In genomic region chr13:93628861-93629260, GRCm38 (mm10) we compare ENCODE assay signal across 32 mouse cellular contexts. TPM values are rescaled to one million over a fixed set of nuclear protein-coding genes. Genes with fewer than 3 reads are reported as not detected.
DNase-seq lines count a peak whose midpoint lies in the region; ATAC-seq and TF ChIP-seq lines count a peak whose summit lies in the region.
"Had no signal": no experiment of that assay in that cellular context is flagged by ENCODE, and none has a peak within 500 bp of the region (broad histone marks: within the 10 kb centered on the region; RNA-seq: fewer than 3 reads in every experiment).

No protein-coding gene starts in this region.

- WGBS in kidney, postnatal 0 days: 12% methylated on average over 6 of the region's 6 CpGs

- peak; percentile 33 for DNase-seq in adrenal gland, adult 2 months
- no peak for DNase-seq in adrenal gland, postnatal 25 days
- DNase-seq in embryo, embryonic 11 days: peak; percentile 16
- DNase-seq in embryo, embryonic 9.5 days (ENCODE audit: extremely low spot score): no peak
- DNase-seq in kidney, postnatal 0 days (ENCODE audit: low spot score): peak; percentile 43
- DNase-seq in kidney, adult 9 months: no peak
- DNase-seq: adrenal gland, adult 8-10 months; B cell, adult 2 months; cerebellum, adult 18-20 months; cerebellum, adult 9-10 months; cerebellum, postnatal 14 days; forebrain, postnatal 0 days; gastrocnemius, postnatal 25 days; heart, adult 18-20 months; heart, postnatal 10 days; heart, postnatal 36 days; kidney, adult 11 months had no signal

- no peaks in the 10 kb centered on the region for H3K27me3 ChIP-seq in kidney, postnatal 0 days (ENCODE audit: insufficient read depth, low read length)
- H3K27me3 ChIP-seq: CH12.LX; embryonic facial prominence, embryonic 12.5 days; embryonic facial prominence, embryonic 15.5 days; heart, embryonic 12.5 days; heart, embryonic 15.5 days; hindbrain, embryonic 13.5 days; intestine, embryonic 15.5 days had no signal

- H3K36me3 ChIP-seq in kidney, postnatal 0 days (ENCODE audit: insufficient read depth, low read length): no peaks in the 10 kb centered on the region
- H3K36me3 ChIP-seq: embryonic facial prominence, embryonic 12.5 days; embryonic facial prominence, embryonic 15.5 days; G1E; heart, embryonic 12.5 days; heart, embryonic 15.5 days; hindbrain, embryonic 10.5 days; hindbrain, embryonic 13.5 days; intestine, embryonic 15.5 days had no signal

- no peak for TF ChIP-seq CTCF in kidney, postnatal 0 days (IDR thresholded peaks at IDR 0.05; ENCODE audit: low read depth)

- H3K4me3 ChIP-seq in kidney, postnatal 0 days (replicated peaks; ENCODE audit: low read depth, low read length): no peak overlapping the region
- H3K4me3 ChIP-seq: embryonic facial prominence, embryonic 12.5 days; embryonic facial prominence, embryonic 15.5 days; heart, embryonic 12.5 days; heart, embryonic 15.5 days; hindbrain, embryonic 10.5 days; hindbrain, embryonic 13.5 days; intestine, embryonic 15.5 days had no signal

- no peaks in the 10 kb centered on the region for H3K9me3 ChIP-seq in kidney, postnatal 0 days (replicated peaks; ENCODE audit: low read length)
- H3K9me3 ChIP-seq: embryonic facial prominence, embryonic 12.5 days; embryonic facial prominence, embryonic 15.5 days; G1E; heart, embryonic 12.5 days; heart, embryonic 15.5 days; hindbrain, embryonic 10.5 days; hindbrain, embryonic 13.5 days; intestine, embryonic 15.5 days had no signal

- no peak overlapping the region for H3K9ac ChIP-seq in kidney, postnatal 0 days (ENCODE audit: low read depth, low read length)
- H3K9ac ChIP-seq: embryonic facial prominence, embryonic 12.5 days; embryonic facial prominence, embryonic 15.5 days; forebrain, postnatal 0 days; heart, embryonic 12.5 days; heart, embryonic 15.5 days; hindbrain, embryonic 13.5 days; intestine, embryonic 15.5 days had no signal

- no peak for ATAC-seq in kidney, postnatal 0 days (replicated peaks; ENCODE audit: low FRiP score, low read depth)
- ATAC-seq: forebrain, embryonic 14.5 days; forebrain, postnatal 0 days; hindbrain, embryonic 16.5 days; intestine, embryonic 15.5 days; Patski had no signal

- no peak overlapping the region for H3K27ac ChIP-seq in kidney, postnatal 0 days
- H3K27ac ChIP-seq: embryonic facial prominence, embryonic 12.5 days; embryonic facial prominence, embryonic 15.5 days; heart, embryonic 15.5 days; hindbrain, embryonic 10.5 days; hindbrain, embryonic 13.5 days; intestine, embryonic 15.5 days had no signal

- H3K4me2 ChIP-seq in kidney, postnatal 0 days (ENCODE audit: low read length): no peak overlapping the region
- H3K4me2 ChIP-seq: embryonic facial prominence, embryonic 12.5 days; embryonic facial prominence, embryonic 15.5 days; heart, embryonic 12.5 days; heart, embryonic 15.5 days; hindbrain, embryonic 13.5 days; intestine, embryonic 15.5 days had no signal

- no peaks in the 10 kb centered on the region for H3K4me1 ChIP-seq in kidney, postnatal 0 days (replicated peaks; ENCODE audit: insufficient read depth, low read length)
- H3K4me1 ChIP-seq: embryonic facial prominence, embryonic 15.5 days; heart, embryonic 15.5 days; hindbrain, embryonic 13.5 days; intestine, embryonic 15.5 days had no signal

RNA-seq across cellular contexts. Expression of gene Bhmt, which starts 8.9 kb away (rescaled TPM):
- 10 to 100 TPM in 1 of 2 experiments, under 1 TPM in 1; 0.97 to 11.8 TPM for total RNA-seq in adrenal gland, adult 2 months (2021)
- 0.80 and 0.92 TPM in 2 replicates for polyA plus RNA-seq in adrenal gland, adult 2 months (2012; rRNA removed)
- 2.1 and 9.5 TPM in 2 replicates for total RNA-seq in adrenal gland, postnatal 25 days (2021)
- 0.43 and 0.59 TPM in 2 replicates for polyA plus RNA-seq in kidney, postnatal 0 days (2015; fragmentation: Nextera tagmentation; extraction: Ambion mirVana)
- total RNA-seq: CH12.LX; forebrain, postnatal 0 days; gastrocnemius, postnatal 25 days; heart, adult 18-20 months; heart, postnatal 10 days; heart, postnatal 36 days had no signal
- polyA plus RNA-seq: embryonic facial prominence, embryonic 12.5 days; embryonic facial prominence, embryonic 15.5 days; forebrain, embryonic 11.5 days; G1E; Patski had no signal

RNA-seq across cellular contexts. Expression of gene Bhmt2, which starts 45.2 kb away (rescaled TPM):
- under 1 TPM; 0.17 to 0.66 TPM for total RNA-seq in adrenal gland, adult 2 months (2021)
- 0.08 TPM in 1 of 2 replicates, not detected in the other for polyA plus RNA-seq in adrenal gland, adult 2 months (2012; rRNA removed)
- total RNA-seq in adrenal gland, postnatal 25 days (2021): 2.3 TPM in 1 of 2 replicates, not detected in the other
- polyA plus RNA-seq in kidney, postnatal 0 days (2015; fragmentation: Nextera tagmentation; extraction: Ambion mirVana): 23.0 and 24.3 TPM in 2 replicates
- total RNA-seq: CH12.LX; G1E; gastrocnemius, adult 8-10 months; gastrocnemius, postnatal 25 days; heart, adult 18-20 months; heart, postnatal 10 days; heart, postnatal 36 days had no signal
- polyA plus RNA-seq: embryonic facial prominence, embryonic 12.5 days; embryonic facial prominence, embryonic 15.5 days; forebrain, embryonic 11.5 days; forebrain, embryonic 14.5 days; forebrain, postnatal 0 days; G1E; heart, embryonic 15.5 days had no signal

RNA-seq across cellular contexts. Expression of gene Dmgdh, which starts 45.4 kb away (rescaled TPM):
- total RNA-seq in adrenal gland, adult 2 months (2021): under 1 TPM in 1 of 2 experiments, not detected in 1; 0.89 TPM
- polyA plus RNA-seq in adrenal gland, adult 2 months (2012; rRNA removed): 0.17 TPM in 1 of 2 replicates, not detected in the other
- 1.9 TPM in 1 of 2 replicates, not detected in the other for total RNA-seq in adrenal gland, postnatal 25 days (2021)
- polyA plus RNA-seq in kidney, postnatal 0 days (2015; fragmentation: Nextera tagmentation; extraction: Ambion mirVana): 5.9 and 6.7 TPM in 2 replicates
- total RNA-seq: gastrocnemius, postnatal 25 days; heart, adult 18-20 months; heart, postnatal 10 days; heart, postnatal 36 days had no signal
- polyA plus RNA-seq: embryonic facial prominence, embryonic 15.5 days; G1E; gonadal fat pad, adult 2 months; Patski had no signal

Comparison
In these comparisons a context has a peak if more than half of its experiments do, and no peak if none do; other contexts are left out.
1. DNase-seq: peak in adrenal gland, adult 2 months (single experiment), embryo, embryonic 11 days (single experiment) and kidney, postnatal 0 days (single experiment); none in adrenal gland, postnatal 25 days (single experiment), embryo, embryonic 9.5 days (single experiment) and kidney, adult 9 months (single experiment).